Mouse (Mus musculus): ENCODE measurements around the gene Olfr917.

Olfr917 gene

DNA sequence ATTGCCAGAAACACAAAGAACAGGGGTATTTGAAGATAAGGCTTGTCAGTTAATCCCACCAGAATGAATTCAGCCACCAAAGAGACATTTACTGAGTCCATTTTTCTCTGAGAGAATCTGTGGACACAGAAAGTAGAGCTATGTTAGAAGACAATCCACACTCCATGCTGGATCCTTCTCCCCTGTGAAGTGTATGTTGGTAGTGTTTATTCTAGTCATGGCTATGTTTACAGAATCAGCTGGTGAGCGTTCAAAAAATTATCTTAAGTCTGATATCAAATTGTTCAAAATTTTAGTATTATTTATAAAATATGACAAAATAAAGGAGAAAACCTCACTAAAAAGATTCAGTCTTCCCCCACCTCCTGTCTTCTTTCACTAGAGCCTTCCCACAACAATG, at the start of gene Olfr917:
Gene Olfr917 (minus strand): TSS at position 101 of the 400 bp plus-strand sequence.
- DNase-seq (ENCODE audit: low spot score) = no peak

DNA sequence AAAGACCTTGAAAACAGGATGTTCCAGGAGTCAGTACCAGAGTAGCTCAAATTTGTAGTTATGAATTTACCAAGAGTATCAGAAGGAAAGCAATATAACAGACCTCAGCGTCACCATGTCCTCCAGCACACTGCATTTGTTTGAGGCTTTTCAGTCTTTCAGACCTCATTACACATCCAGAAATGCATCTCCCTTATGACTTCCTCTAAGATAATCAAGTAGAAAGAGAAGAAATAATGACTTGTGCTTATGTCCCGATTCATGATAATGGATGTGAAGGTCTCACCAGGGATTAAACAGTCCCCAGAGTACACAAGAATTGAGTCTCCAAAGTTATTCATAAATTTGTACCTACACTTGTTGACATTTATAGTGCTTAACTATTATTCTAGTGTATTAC, 8.9 kb upstream of the Olfr917 start, which contains the start of gene Olfr918:
Gene Olfr918 (minus strand): TSS at position 101 of the 400 bp plus-strand sequence.
- DNase-seq (ENCODE audit: low spot score) = no peak

DNA sequence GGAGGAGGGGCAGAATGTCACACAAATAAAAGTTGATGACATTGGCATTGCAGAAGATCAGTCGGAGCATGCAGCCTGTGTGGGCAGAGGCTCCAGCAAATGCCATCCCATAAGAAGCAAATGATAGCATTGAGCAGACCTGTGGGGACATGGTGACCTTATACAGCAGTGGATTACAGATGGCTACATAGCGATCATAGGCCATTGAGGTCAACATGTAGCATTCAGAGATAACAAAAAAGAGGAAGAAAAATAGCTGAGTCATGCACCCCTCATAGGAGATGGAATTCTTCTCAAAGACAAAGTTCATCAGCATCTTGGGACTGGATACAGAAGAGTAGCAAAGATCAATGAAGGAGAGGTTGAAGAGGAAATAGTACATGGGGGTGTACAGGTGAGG, 7.2 kb upstream of the Olfr917 start:
- DNase-seq (ENCODE audit: low spot score) = no peak

DNA sequence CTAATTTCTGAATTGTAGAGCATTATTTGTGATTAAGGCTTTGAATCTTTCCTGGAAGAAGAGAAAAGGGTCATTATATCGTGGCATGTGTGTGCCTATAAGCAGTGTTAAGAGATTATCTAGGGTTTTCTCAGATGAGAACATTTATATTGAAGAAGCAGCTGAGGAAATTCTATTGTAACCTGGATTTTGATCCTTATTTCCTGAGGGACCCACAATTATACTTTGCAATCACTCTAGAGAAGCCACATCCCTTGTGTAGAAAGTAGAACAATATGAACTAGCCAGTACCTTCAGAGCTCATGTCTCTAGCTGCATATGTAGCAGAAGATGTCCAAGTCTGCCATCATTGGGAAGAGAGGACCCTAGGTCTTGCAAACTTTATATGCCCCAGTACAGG, 5.9 kb downstream of the Olfr917 start, which contains the start of gene Olfr916:
Gene Olfr916 (minus strand): TSS at position 101 of the 400 bp plus-strand sequence.
- DNase-seq (ENCODE audit: low spot score) = no peak

DNA sequence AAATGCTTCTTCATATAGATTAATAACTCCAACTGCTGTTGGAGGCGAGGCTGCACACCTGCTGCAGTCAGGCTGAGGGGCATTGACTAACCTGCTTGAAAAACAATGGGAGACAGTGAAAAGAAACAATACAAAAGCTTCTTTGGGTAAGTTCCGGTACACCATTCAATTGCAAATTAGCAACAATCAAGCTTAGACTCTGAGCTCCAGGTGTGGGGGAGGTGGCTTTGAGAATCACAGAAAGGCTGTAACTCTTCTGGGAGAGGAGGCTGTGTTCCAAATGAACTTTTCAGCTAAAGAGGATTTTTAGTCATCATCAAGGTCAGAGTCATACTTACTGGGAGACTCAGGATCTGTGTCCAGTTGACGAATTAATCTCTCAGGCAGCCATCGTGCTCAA, 33.2 kb downstream of the Olfr917 start:
- no peak for DNase-seq (ENCODE audit: low spot score)
